Mouse (Mus musculus): Measurements from ENCODE around the gene Zbtb16.

Gene Zbtb16

GRCm38 (mm10) chr9:48707134-48707823 lies 128.7 kb downstream of the Zbtb16 start:
- DNase-seq (ENCODE audit: low spot score) = no peak

DNA sequence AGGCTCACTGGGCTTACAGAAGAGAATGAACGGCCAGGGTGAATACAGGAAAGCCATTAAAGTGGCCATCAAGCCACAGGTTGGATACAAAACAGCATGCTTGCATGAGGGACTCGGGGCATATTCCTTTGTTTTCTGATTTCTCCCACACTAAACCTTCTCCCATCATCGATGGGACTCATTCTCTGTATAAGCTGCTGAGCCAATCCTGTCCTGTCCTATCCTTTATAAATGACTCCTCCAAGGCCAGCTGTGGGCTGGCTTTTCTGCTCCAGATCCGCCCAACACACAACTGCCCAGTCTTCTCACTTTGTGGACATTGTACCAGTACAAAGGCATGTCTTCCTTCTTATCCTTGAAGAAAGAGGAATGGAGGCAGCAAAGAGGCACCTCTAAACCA lies 134.7 kb downstream of the Zbtb16 start:
- no peak for DNase-seq (ENCODE audit: low spot score)

DNA sequence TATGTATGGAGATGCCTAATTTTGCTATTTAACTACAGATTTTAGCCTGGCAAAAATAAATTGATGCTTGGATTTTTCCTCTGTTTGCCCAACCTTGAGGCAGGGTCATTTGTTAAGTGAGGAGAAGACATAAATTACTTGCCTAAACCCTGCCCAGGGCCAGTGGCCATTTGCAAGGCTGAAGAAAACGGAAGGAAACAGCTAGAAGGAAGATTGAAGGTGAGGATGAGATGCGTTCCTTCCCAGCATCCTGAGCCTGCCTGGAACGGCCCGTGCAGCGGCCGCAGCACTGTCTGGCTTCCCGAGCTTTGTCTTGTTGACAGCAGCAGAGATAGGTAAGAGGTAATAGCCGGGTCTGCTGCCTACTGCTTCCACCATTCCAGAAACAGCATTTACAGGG lies 135.2 kb downstream of the Zbtb16 start:
- no peak for DNase-seq (ENCODE audit: low spot score)

DNA sequence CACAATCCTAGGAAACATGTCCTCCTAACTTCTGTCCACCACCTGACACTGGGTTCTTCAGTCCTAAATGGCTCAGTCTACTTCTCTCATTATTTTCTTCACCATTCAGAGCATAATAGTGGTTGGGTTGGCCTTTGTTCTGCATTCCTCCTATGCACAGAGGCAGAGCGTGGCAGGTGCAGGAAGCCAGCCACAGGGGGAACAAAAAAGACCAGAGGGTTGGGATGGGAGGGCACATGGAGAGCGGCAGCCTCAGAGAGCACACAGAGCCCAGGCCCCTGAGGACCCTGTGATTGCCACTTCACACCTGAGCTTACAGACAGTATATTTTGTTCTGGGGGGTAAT lies 138.6 kb downstream of the Zbtb16 start:
- no peak for DNase-seq (ENCODE audit: low spot score)

DNA sequence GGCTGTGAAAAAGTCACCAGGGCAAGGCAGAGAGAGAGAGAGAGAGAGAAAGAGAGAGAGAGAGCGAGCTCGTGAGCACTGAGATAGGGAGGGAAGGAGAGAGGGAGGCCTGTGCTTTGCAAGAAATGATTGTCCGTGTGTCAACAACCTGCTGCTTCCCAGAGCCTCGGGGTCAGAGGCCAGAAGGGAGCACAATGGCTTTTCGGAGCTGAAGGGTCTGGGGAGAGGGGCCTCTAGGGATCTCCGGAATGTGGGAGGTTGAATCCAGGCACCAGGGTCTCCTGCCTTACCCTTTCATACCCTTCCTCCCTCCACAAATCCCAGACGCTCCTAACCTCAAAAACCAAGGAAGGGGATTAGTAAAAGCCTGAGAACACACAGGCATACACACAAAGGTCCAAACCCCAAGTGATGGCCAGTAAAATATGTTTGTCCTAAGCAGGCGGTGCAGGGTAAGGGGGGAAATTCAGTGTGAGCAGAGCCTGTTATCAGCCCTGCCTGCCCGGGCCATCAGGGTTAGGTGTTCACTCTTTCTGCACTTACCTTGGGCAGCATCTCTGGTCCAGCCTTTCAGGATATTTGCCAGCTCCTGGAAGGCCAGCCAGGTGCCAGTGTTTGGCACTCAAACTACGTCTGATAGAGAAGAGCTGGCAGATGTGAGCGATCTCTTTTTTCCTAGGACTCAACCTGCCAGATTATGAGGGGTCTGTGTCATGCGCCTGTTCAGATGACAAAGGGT lies 139.1 kb downstream of the Zbtb16 start:
- DNase-seq (ENCODE audit: low spot score) = no peak

DNA sequence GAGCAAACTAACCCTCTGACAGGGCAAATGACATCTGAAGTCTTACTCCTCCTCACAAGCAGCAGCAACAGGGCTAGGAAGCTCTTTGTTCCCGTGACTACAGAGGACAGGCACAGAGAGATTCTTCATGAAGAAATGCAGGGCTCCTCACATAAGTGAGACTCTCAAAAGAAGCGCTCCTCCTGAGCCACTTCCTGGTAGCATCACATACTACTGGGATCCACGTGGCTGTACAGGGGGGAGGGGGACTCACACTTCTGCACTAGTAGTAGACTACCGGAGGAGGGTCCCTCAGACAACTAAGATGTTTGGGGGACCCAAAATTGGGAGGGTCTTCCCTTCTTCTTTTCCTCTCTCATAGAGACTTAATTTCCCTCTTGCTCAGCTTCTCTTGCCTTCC lies 139.7 kb downstream of the Zbtb16 start:
- no peak for DNase-seq (ENCODE audit: low spot score)

DNA sequence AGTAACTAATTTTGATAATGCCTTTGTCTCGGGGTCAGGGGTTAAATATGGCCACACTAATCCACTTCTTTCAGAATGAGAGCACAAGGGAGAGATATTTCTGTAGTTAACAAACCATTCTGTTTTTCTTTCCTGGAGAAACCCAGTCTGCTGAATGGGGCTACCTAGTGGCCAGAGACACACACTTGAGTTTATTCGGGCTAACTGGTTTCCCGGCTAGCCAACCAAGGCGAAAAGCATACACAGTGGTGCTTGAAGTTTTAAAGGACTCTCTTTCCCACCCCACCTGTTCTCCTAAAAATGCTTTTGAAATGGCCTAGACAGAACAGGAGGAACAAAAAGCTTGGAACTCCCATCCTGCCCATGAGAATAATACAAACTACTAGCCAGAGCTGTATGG lies 140.2 kb downstream of the Zbtb16 start:
- DNase-seq (ENCODE audit: low spot score) = no peak

DNA sequence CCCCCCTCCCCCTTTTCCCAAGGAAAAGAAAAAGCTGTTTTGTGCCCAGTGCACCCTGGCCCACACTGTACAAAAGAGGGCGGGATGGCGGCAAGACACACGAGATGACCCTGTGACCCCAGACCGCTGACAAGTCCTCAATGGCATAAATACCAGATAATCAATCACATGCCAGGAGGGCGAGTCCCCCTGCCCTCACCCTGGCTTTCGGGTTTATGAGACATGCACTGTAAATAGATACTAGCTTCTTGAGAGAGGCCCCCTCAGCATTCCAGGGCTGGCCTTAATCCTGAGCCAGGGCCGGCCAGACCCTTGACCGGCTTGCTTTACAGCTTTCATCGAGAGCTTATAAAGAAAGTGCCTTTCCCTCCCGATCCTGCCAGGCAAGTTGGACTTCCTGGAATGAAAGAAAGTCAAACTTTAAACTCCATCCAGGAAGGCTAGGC lies 141.4 kb downstream of the Zbtb16 start:
- no peak for DNase-seq (ENCODE audit: low spot score)

DNA sequence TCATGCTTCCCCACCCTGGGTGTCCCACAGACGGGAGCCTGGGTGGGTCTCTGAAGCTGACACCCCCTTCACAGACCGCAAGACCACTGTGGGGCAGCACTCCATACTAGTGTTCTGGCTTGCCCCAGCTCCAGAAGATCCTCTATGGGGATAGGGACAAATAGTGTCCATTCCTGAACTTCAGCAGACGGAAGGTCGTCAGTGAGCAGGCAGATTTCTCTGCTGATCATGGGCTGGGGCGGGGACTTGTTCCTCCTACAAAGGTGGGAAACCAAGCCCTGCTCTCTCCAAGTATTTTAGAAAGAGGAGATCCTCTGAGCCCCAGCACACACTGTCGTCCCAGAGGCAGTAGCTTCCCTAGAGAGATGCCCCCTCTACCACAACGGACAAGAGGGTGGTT lies 142.3 kb downstream of the Zbtb16 start:
- no peak for DNase-seq (ENCODE audit: low spot score)

- no peak for DNase-seq (ENCODE audit: low spot score)
Observed at GRCm38 (mm10) chr9:48689718-48689980, 146.4 kb downstream of the Zbtb16 start.

- no peak for DNase-seq (ENCODE audit: low spot score)
Observed at GRCm38 (mm10) chr9:48688859-48689717, 146.9 kb downstream of the Zbtb16 start.

DNA sequence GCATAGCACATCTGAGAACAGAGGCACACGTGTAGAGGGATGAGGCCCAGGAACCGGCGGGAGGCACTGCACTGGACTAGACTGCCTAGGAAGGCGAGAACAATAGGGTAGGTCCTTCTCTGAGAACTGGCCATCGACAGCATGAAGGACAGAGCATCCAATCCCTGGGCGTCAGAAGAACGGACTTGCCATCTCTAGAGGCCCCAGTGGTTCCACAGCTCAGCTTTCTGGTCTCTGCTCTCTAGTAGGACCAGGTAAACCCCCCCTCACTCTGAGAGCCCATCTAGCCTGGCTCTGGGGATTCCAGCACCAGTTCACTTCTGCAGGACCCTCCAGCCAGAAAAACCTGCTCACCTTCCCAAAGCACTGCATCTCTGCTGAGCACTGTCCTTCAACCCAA lies 148.1 kb downstream of the Zbtb16 start:
- DNase-seq (ENCODE audit: low spot score) = no peak

GRCm38 (mm10) chr9:48685721-48686120 lies 150.3 kb downstream of the Zbtb16 start:
- no peak for DNase-seq (ENCODE audit: low spot score)

- DNase-seq (ENCODE audit: low spot score) = no peak
Observed at GRCm38 (mm10) chr9:48684144-48684543, 151.9 kb downstream of the Zbtb16 start.

DNA sequence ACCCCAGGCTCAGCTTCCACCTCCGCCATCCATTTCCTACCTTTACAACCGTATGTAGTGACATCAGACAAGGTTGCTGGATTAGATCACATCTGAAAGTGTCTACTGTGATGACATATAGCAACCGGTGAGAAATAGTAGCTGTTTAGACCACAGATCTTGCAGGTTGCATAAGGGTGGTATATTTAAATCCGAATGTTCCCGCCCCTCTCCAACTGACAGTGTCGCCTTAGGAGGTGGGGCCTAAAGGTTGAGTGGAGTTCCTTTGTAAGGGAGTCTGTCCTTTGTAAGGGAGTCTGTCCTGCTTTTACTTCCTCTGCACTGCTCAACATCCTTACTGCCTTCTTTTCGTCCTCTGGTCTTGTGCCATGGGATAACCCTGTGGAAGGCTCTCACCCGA lies 154.8 kb downstream of the Zbtb16 start:
- DNase-seq (ENCODE audit: low spot score) = no peak

DNA sequence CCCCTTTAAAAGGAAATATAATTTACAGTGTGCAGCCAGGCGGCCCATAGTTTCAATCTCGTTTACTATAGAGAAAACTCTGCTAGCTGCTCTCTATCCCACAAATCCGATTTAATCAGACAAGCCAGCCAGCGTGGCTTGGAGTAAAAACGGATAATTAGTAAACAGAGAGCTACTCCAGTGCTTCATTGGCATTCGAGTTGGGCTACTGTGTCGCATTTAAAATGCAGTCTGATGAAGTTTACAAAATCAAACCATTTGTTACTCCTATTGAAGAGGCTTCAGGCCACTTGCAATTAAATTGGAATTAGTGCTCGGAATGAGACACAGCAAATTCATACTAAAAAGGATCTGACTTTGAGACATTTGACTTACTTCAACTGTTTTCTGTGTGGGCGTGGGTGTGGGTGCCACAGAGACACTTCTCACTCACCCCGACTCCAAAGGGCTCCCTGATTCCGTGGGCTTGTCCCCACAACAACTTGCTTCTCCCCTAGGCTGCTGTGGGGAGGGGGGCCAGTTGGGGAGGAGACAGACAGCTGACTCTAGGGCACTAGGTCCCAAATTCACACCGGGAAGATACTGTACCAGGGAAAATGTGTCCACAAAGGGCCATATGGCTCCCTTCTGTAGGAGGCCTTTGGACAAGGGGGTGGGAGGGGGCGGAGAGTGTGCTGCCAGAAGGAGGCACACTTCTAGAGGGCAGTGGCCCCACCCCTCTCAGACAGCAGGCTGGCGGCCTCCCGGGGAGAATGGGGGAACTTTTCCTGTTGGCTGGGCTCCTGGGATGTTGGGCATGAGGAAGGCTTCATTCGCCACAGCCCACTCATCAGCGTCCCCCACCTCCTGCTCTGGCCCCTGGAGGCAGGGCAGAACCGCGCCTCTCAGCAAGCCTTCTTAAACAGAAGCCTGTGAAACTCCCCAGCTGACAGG lies 157.3 kb downstream of the Zbtb16 start:
- no peak for DNase-seq (ENCODE audit: low spot score)

DNA sequence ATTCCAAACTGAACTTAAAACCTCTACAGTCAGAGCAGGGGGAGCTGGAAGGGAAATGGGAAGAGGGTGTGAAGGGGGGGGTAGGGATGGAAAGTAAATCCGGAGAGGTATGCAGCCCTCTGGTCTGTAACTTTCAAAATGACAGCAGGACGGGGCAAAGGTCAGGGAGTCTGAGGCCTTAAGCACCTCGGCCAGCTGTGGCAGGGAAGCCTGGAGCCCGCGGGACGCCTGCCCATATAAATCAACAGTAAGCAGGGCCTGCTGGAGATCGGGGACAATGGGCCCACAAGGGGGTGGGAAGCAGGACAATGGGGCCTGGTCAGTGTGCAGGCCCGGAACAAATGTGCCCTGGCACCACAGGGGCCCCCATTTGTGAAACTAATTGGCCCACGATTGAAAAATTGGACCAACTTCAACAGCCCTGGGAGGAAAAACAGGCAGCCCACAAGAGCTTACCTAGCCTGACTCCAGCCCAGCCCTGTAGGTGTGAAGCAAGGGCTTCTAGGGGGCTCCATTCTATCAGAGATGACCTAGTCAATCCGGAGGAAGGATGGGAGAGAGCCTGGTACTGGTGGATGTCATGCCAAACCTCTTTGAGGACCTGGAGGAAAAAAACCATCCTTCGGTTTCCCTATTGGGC lies 160.8 kb downstream of the Zbtb16 start:
- DNase-seq (ENCODE audit: low spot score) = no peak

- no peak for DNase-seq (ENCODE audit: low spot score)
Observed at GRCm38 (mm10) chr9:48674359-48675015, 161.5 kb downstream of the Zbtb16 start.

DNA sequence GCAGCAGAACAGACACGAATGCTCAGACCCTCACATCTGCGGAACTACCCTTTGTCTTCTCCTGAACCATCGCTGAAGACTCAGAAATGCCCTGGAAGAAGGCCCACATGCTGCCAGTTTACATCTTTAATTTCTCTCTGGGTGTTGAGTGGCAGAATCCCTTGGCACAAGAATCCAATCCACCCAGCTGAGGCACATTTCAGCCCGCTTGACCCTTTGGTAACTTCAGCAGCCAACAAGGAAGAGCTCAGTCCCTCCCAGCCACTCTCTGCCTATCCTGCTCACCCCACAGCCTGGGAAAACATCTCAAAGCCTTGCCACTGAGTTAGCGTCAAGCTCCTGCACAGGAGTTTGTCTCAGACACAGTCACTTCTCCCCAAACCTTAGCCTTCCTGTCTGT lies 162.2 kb downstream of the Zbtb16 start:
- no peak for DNase-seq (ENCODE audit: low spot score)

DNA sequence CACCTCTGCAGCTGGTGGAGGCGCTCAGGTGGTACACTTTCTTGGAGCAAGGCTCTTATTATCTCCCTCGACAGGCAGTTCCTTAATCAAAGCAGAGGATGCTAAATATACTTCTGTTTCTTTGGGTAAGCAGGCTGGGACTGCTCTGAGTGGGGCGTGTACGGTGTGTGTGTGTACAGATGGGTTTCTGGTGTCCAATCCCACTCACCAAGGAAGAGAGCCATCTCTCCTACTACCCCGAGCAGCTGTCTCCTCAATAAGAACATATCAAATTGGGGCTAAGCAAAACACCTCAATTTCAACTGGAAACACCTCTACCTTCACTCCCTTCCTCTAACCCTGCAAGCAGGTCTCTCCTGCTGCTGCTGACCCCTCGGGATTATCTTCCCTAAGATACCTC lies 162.8 kb downstream of the Zbtb16 start:
- DNase-seq (ENCODE audit: low spot score) = no peak

GRCm38 (mm10) chr9:48671841-48672240 lies 164.2 kb downstream of the Zbtb16 start:
- DNase-seq (ENCODE audit: low spot score) = no peak
